In genomic region chr6:119320481-119320880, GRCm38 (mm10) we compare ENCODE assay signal across 13 mouse cellular contexts. TPM values are rescaled to one million over a fixed set of nuclear protein-coding genes. Genes with fewer than 3 reads are reported as not detected.
DNase-seq lines count a peak whose midpoint lies in the region; ATAC-seq lines count a peak whose summit lies in the region.
"Had no signal": no experiment of that assay in that cellular context is flagged by ENCODE, and none has a peak within 500 bp of the region (broad histone marks: within the 10 kb centered on the region; RNA-seq: fewer than 3 reads in every experiment).

No protein-coding gene starts in this region.

- H3K4me1 ChIP-seq in hindbrain, embryonic 11.5 days (replicated peaks; ENCODE audit: control insufficient read depth, insufficient read depth, low read length), result no peaks in the 10 kb centered on the region
- H3K4me1 ChIP-seq in hindbrain, embryonic 13.5 days (replicated peaks), result peaks cover 14% of the 10 kb centered on the region
- H3K4me1 ChIP-seq in embryonic facial prominence, embryonic 11.5 days (ENCODE audit: control insufficient read depth, insufficient read depth, low read length), result no peaks in the 10 kb centered on the region
- H3K4me1 ChIP-seq: stomach, embryonic 15.5 days had no signal

- H3K36me3 ChIP-seq in hindbrain, embryonic 11.5 days (ENCODE audit: control insufficient read depth, insufficient read depth, low read length), result no peaks in the 10 kb centered on the region
- peaks cover 11% of the 10 kb centered on the region for H3K36me3 ChIP-seq in hindbrain, embryonic 13.5 days
- no peaks in the 10 kb centered on the region for H3K36me3 ChIP-seq in embryonic facial prominence, embryonic 11.5 days (replicated peaks; ENCODE audit: control insufficient read depth, insufficient read depth, low read depth, low read length)
- H3K36me3 ChIP-seq: hindbrain, embryonic 12.5 days; neural tube, embryonic 13.5 days; stomach, embryonic 15.5 days had no signal

- H3K9me3 ChIP-seq in hindbrain, embryonic 11.5 days (ENCODE audit: control insufficient read depth, low read length), result no peaks in the 10 kb centered on the region
- H3K9me3 ChIP-seq in hindbrain, embryonic 13.5 days, result no peaks in the 10 kb centered on the region
- H3K9me3 ChIP-seq in embryonic facial prominence, embryonic 11.5 days (replicated peaks; ENCODE audit: control insufficient read depth, low read length), result no peaks in the 10 kb centered on the region
- H3K9me3 ChIP-seq: forebrain, embryonic 13.5 days; hindbrain, embryonic 12.5 days; neural tube, embryonic 13.5 days; stomach, embryonic 15.5 days had no signal

- ATAC-seq in hindbrain, embryonic 11.5 days (ENCODE audit: low FRiP score), result no peak
- ATAC-seq in hindbrain, embryonic 13.5 days (ENCODE audit: low FRiP score), result no peak
- ATAC-seq in embryonic facial prominence, embryonic 11.5 days (replicated peaks; ENCODE audit: insufficient number of reproducible peaks, low FRiP score, low TSS enrichment, low read depth), result no peak; the same call in 1 of the 2 replicates
- no peak for ATAC-seq in CD4-positive, CD25-positive, alpha-beta regulatory T cell, adult 4 months
- ATAC-seq: forebrain, embryonic 13.5 days had no signal

- no peak overlapping the region for H3K9ac ChIP-seq in hindbrain, embryonic 11.5 days (ENCODE audit: low read depth, low read length)
- no peak overlapping the region for H3K9ac ChIP-seq in hindbrain, embryonic 13.5 days
- H3K9ac ChIP-seq in embryonic facial prominence, embryonic 11.5 days (replicated peaks; ENCODE audit: low read length), result no peak overlapping the region
- H3K9ac ChIP-seq: forebrain, embryonic 13.5 days; hindbrain, embryonic 12.5 days; neural tube, embryonic 13.5 days; stomach, embryonic 15.5 days had no signal

- no peak overlapping the region for H3K27ac ChIP-seq in hindbrain, embryonic 11.5 days (ENCODE audit: low read depth, low read length)
- no peak overlapping the region for H3K27ac ChIP-seq in hindbrain, embryonic 13.5 days
- no peak overlapping the region for H3K27ac ChIP-seq in embryonic facial prominence, embryonic 11.5 days (replicated peaks; ENCODE audit: low read depth, low read length)
- H3K27ac ChIP-seq: forebrain, embryonic 13.5 days; hindbrain, embryonic 12.5 days; neural tube, embryonic 13.5 days; stomach, embryonic 15.5 days had no signal

- peak; percentile 48 for DNase-seq in hindbrain, embryonic 11.5 days (ENCODE audit: low spot score)
- DNase-seq in Muller cell, postnatal 12 days (ENCODE audit: inconsistent ontology term), result peak; percentile 33
- DNase-seq in embryonic facial prominence, embryonic 11.5 days (ENCODE audit: low spot score), result peak; percentile 85
- DNase-seq in lung, postnatal 36 days, result peak; percentile 39
- DNase-seq in thymus, postnatal 4 days, result no peak
- DNase-seq in heart, adult 11 months, result no peak
- DNase-seq: cerebellum, adult 11 months had no signal

- 40% methylated on average over 16 of the region's 16 CpGs for WGBS in hindbrain, embryonic 11.5 days
- 48% methylated on average over 16 of the region's 16 CpGs for WGBS in hindbrain, embryonic 13.5 days
- WGBS in embryonic facial prominence, embryonic 11.5 days, result 25% methylated on average over 16 of the region's 16 CpGs

- no peaks in the 10 kb centered on the region for H3K27me3 ChIP-seq in hindbrain, embryonic 11.5 days (ENCODE audit: control insufficient read depth, insufficient read depth, low read length)
- H3K27me3 ChIP-seq in hindbrain, embryonic 13.5 days, result peaks cover 16% of the 10 kb centered on the region; the same call in 1 of the 2 replicates
- H3K27me3 ChIP-seq in embryonic facial prominence, embryonic 11.5 days (ENCODE audit: control insufficient read depth, insufficient read depth, low read length), result no peaks in the 10 kb centered on the region
- H3K27me3 ChIP-seq: neural tube, embryonic 13.5 days; stomach, embryonic 15.5 days had no signal

- H3K4me3 ChIP-seq in hindbrain, embryonic 11.5 days (ENCODE audit: low read depth, low read length), result no peak overlapping the region
- no peak overlapping the region for H3K4me3 ChIP-seq in hindbrain, embryonic 13.5 days
- H3K4me3 ChIP-seq in embryonic facial prominence, embryonic 11.5 days (ENCODE audit: low read depth, low read length), result no peak overlapping the region
- H3K4me3 ChIP-seq: forebrain, embryonic 13.5 days; hindbrain, embryonic 12.5 days; neural tube, embryonic 13.5 days; stomach, embryonic 15.5 days had no signal

- no peak overlapping the region for H3K4me2 ChIP-seq in hindbrain, embryonic 11.5 days (replicated peaks; ENCODE audit: low read depth, low read length)
- H3K4me2 ChIP-seq in hindbrain, embryonic 13.5 days, result no peak overlapping the region
- no peak overlapping the region for H3K4me2 ChIP-seq in embryonic facial prominence, embryonic 11.5 days (ENCODE audit: low read depth, low read length)
- H3K4me2 ChIP-seq: forebrain, embryonic 13.5 days; hindbrain, embryonic 12.5 days; neural tube, embryonic 13.5 days; stomach, embryonic 15.5 days had no signal

RNA-seq across cellular contexts. Expression of gene Lrtm2, which starts 10.1 kb away (rescaled TPM):
- 0.14 TPM in 1 of 2 replicates, not detected in the other for polyA plus RNA-seq in hindbrain, embryonic 11.5 days (2014; fragmentation: Nextera tagmentation; extraction: Ambion mirVana)
- 5.0 and 5.1 TPM in 2 replicates for polyA plus RNA-seq in hindbrain, embryonic 13.5 days (2015; fragmentation: Nextera tagmentation; extraction: Ambion mirVana)
- 0.10 TPM in 1 of 2 replicates, not detected in the other for polyA plus RNA-seq in embryonic facial prominence, embryonic 11.5 days (2014; fragmentation: Nextera tagmentation; extraction: Ambion mirVana)
- under 1 TPM in 1 of 2 experiments, not detected in 1; 0.66 TPM for polyA plus RNA-seq in CD4-positive, CD25-positive, alpha-beta regulatory T cell, adult 4 months (2017; shearing (Covaris generic))

Comparison
In these comparisons a context has a peak if more than half of its experiments do, and no peak if none do; other contexts are left out.
1. DNase-seq: peak in hindbrain, embryonic 11.5 days (single experiment), Muller cell, postnatal 12 days (single experiment), embryonic facial prominence, embryonic 11.5 days (single experiment) and lung, postnatal 36 days (single experiment); none in thymus, postnatal 4 days (single experiment) and heart, adult 11 months (single experiment).